Mouse (Mus musculus): ENCODE measurements around the gene Tenm2.

Gene Tenm2

GRCm38 (mm10) chr11:36351752-36352151, 884.0 kb downstream of the Tenm2 start:
- DNase-seq (ENCODE audit: low spot score) = no peak

DNA sequence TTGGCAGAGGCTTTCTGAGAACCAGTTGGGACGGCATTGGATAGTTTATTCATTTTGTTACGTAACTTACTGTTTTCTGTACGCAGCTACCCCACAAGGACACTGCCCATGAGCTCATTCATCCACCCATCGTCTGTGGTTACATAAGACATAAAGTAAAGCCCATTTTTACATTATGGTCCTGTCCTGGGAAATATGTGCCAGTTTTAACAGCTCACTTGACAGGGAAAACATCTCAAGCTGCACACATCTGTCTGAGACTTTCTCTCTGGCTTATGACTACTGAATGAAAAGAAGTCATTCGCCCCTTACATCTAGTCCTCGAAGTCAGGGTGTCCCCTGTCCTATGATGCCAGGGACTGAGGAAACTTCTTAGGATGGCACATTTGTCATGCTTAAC, 884.4 kb downstream of the Tenm2 start:
- no peak for DNase-seq (ENCODE audit: low spot score)

DNA sequence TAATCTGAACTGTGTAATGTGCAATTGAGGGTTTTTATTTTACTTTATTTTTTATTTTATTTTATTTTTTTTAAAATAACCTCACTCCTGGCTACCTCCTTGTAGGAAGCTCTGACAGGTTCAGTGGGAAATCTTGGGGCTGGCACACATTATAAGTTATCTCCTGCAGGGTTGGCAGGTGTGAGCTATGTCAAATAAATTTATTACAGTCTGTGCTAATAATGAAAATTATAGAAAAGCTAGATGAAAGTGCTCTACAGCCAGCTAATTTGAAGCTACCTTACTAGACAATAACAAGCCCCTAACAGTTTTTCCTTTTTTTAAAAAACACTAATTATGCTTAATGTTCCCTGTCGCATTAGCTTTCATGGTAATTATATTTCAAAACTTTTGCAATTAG, 885.5 kb downstream of the Tenm2 start:
- no peak for DNase-seq (ENCODE audit: low spot score)

DNA sequence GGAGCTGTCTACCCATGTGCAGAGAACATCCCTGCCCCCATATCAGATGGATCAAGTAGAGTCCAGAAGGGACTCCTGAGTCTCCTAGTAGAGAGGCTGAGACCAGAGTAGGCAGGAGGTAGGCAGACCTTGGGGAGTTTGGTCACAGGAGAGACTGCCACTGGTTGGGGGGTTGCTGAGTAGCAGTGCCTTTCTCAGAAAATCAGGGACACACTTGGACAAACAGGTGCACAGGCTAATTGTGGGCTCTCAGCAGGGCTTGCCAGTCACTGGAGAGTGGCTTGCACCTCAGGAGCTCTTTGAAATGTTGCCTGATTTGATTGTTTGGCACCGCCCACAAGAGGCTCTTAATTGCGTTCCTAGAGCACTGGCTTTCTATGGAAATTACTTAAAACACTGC, 885.9 kb downstream of the Tenm2 start:
- DNase-seq (ENCODE audit: low spot score) = no peak

- no peak for DNase-seq (ENCODE audit: low spot score)
Observed at GRCm38 (mm10) chr11:36341799-36342198, 894.0 kb downstream of the Tenm2 start.

DNA sequence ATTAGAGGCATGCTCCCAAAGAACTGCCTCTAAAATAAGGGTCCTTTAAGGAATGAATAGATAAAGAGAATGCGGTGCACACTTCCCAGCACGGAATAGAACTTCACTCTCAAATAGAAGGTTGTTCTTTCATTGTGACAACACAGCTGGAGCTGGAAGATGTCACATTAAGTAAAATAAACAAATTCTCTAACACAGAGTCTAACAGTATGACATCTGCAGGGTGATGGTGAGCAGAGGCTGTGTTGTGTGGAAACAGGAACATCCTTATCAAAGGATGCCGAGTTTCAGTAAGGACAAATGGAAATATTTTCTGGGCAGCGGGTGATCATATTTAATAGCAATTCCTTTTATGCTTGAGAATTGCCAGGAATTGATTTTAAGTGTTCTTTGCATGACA, 897.3 kb downstream of the Tenm2 start:
- DNase-seq (ENCODE audit: low spot score) = no peak

GRCm38 (mm10) chr11:36337063-36337462, 898.7 kb downstream of the Tenm2 start:
- DNase-seq (ENCODE audit: low spot score) = no peak

- no peak for DNase-seq (ENCODE audit: low spot score)
Observed at GRCm38 (mm10) chr11:36335147-36335546, 900.6 kb downstream of the Tenm2 start.

GRCm38 (mm10) chr11:36334100-36334735, 901.5 kb downstream of the Tenm2 start:
- no peak for DNase-seq (ENCODE audit: low spot score)

- DNase-seq (ENCODE audit: low spot score) = no peak
Observed at GRCm38 (mm10) chr11:36332222-36332621, 903.5 kb downstream of the Tenm2 start.

- DNase-seq (ENCODE audit: low spot score) = no peak
Observed at GRCm38 (mm10) chr11:36331408-36332178, 904.2 kb downstream of the Tenm2 start.

- no peak for DNase-seq (ENCODE audit: low spot score)
Observed at GRCm38 (mm10) chr11:36327243-36327642, 908.5 kb downstream of the Tenm2 start.

DNA sequence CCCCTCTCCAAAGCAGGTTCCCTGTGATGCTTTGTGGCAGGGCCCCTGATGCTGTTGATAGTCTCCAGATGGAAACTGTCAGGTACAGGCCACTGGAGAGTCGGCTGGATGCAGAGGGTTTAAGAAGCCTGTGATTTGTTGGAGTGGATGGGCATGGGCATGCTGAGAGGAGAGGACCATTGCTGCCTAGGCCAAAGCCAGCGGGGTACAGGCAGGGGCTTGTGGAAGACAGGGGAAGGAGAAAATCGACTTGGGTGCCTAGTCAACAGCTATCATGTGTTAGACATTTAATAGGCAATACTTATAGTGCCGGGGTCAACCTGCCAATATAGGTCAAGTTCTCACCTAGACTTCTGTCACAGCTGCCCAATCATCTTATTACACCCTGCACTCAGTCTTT, 926.4 kb downstream of the Tenm2 start:
- DNase-seq (ENCODE audit: low spot score) = no peak

DNA sequence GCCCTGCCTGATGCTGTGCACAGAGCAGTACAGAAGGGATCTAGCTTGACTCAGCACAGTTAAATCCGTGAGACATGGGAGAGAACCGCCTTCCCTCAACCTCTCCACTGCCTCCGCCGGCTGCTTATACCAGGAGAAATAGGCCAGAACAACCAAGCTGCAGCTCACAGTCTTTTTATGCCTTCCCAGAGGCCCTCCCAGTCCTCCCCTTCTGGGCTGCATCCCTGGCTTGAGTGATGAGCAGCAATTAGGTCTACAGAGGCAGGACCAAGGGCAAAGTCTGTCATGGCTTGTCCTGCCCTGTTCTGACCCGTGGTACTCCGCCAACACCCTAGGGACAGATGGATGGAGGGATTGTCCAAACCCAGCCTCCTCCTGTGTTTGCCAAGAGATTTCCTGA, 928.5 kb downstream of the Tenm2 start:
- DNase-seq (ENCODE audit: low spot score) = no peak

- DNase-seq (ENCODE audit: low spot score) = no peak
Observed at GRCm38 (mm10) chr11:36305348-36305950, 930.3 kb downstream of the Tenm2 start.

DNA sequence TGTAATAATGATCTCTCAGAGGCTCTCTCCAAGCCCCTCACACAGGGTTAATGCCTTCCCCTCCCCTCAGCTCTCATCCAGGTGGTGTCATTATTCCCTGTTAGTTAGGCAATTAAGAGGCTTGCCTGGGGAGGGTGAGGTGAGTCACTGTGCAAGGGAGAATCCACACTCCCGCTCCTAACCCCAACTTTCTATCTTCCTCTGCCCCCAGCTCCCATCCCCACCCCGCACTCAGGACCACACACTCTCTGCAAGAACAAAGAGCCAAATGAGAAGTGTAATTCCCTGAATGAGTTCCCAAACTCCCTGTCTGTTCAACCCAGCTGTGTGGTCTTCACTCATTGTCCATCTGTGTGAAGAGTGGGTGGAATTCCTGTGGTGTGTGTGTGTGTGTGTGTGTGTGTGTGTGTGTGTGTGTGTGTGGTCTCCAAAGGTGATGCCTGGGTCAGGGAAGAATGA, 932.8 kb downstream of the Tenm2 start:
- DNase-seq (ENCODE audit: low spot score) = no peak

DNA sequence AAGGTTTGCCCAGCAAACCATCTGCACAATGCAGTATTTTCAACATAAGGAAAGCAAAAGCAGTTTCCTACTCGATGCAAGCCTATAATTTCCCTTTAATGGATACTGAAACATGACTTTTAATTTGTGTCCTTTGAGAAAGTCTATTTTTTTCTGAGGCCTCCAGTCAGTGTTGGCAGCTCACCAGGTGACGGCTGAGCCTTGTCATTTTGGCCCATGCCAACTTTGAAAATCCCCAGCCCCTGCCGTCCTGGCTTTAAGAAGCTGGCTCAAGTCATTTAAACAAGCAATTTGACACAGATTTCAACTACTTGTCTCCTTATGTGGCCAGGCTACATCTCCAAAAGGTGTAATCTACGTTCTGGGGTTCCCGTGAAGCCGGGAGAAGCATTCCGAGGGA, 933.7 kb downstream of the Tenm2 start:
- no peak for DNase-seq (ENCODE audit: low spot score)

DNA sequence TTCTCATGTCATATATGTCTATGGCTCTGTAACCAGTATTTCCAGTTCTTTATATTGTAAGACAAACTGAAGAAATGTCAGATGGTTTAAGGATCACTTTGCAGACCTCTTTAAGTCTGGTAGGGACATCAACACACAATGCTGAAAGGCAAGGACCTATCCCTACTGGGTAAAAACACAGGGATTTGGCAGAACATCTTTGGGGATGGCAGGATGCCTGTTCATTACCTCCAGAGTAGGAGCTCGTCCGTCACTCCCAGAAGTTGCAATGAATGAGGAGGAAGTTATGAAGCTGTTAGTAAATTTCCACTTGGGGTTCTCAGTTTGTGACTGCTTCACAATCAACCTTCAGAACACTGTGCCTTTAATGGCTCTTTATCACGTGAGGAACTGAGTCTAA, 939.2 kb downstream of the Tenm2 start:
- DNase-seq (ENCODE audit: low spot score) = no peak

DNA sequence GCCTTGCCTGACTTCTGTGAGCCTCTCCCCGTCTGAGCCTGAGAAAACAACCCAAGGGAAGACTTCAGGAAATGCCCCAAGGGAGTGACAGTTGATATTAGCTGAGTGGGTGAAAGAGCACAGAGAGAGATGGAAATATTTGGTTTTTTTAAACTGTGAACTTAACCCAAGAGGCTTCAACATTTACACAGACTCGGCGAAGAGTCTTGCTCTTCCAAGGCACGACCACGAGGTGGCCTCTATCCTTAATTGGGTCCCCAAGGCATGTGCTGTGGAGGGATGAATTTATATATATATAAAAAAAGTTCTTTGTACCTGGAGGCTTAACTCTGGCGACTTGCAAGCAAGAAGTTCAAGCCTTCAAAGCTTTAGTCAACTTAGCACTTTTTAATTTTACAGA, 943.6 kb downstream of the Tenm2 start:
- DNase-seq (ENCODE audit: low spot score) = no peak

- DNase-seq (ENCODE audit: low spot score) = no peak
Observed at GRCm38 (mm10) chr11:36286246-36286645, 949.5 kb downstream of the Tenm2 start.

- no peak for DNase-seq (ENCODE audit: low spot score)
Observed at GRCm38 (mm10) chr11:36280533-36280932, 955.2 kb downstream of the Tenm2 start.

- no peak for DNase-seq (ENCODE audit: low spot score)
Observed at GRCm38 (mm10) chr11:36277903-36278215, 957.9 kb downstream of the Tenm2 start.

- DNase-seq (ENCODE audit: low spot score) = no peak
Observed at GRCm38 (mm10) chr11:36277192-36277902, 958.4 kb downstream of the Tenm2 start.
